In genomic region chr17:70872936-70873777, GRCm38 (mm10) we compare ENCODE assay signal across 8 mouse cellular contexts. TPM values are rescaled to one million over a fixed set of nuclear protein-coding genes. Genes with fewer than 3 reads are reported as not detected.
DNase-seq lines count a peak whose midpoint lies in the region; ATAC-seq and TF ChIP-seq lines count a peak whose summit lies in the region.

No protein-coding gene starts in this region.

- no peaks in the 10 kb centered on the region for H3K9me3 ChIP-seq in hindbrain, embryonic 12.5 days (replicated peaks)
- H3K9me3 ChIP-seq in liver, embryonic 16.5 days (replicated peaks; ENCODE audit: control insufficient read depth, low read length) = no peaks in the 10 kb centered on the region

- ATAC-seq in hindbrain, embryonic 12.5 days (ENCODE audit: low FRiP score) = peak; percentile 65
- peak; percentile 56 for ATAC-seq in liver, embryonic 16.5 days (ENCODE audit: low read depth)

- peak overlapping the region; percentile 21 for H3K27ac ChIP-seq in layer of hippocampus, adult 2 months
- H3K27ac ChIP-seq in hindbrain, embryonic 12.5 days = peak overlapping the region; percentile 52
- H3K27ac ChIP-seq in liver, embryonic 16.5 days (ENCODE audit: low read length) = no peak overlapping the region

- peak in 1 of 2 experiments; percentile 24 for DNase-seq in layer of hippocampus, adult 2 months (ENCODE audit: low spot score in 2 of 2)
- no peak for DNase-seq in layer of hippocampus, adult 9-10 months (ENCODE audit: low spot score)
- DNase-seq in c-Kit-positive CD71-positive TER-119-positive erythroid progenitor cells, embryonic 14.5 days (ENCODE audit: low spot score) = peak; percentile 57
- DNase-seq in splenic B cell, adult 2 months (ENCODE audit: low read depth, low spot score) = peak; percentile 40
- DNase-seq in gastrocnemius, adult 18-20 months (ENCODE audit: low spot score) = no peak
- no peak for DNase-seq in thymus, postnatal 36 days

- 22% methylated on average over 21 of the region's 21 CpGs for WGBS in hindbrain, embryonic 12.5 days
- WGBS in liver, embryonic 16.5 days (ENCODE audit: insufficient replicate concordance) = 41% methylated on average over 21 of the region's 21 CpGs

- H3K36me3 ChIP-seq in hindbrain, embryonic 12.5 days = no peaks in the 10 kb centered on the region
- H3K36me3 ChIP-seq in liver, embryonic 16.5 days (ENCODE audit: control insufficient read depth, insufficient read depth) = no peaks in the 10 kb centered on the region
- H3K36me3 ChIP-seq in splenic B cell, adult 2 months (ENCODE audit: control insufficient read depth, insufficient read depth, low read length, poor library complexity, severe bottlenecking) = no peaks in the 10 kb centered on the region

- H3K4me1 ChIP-seq in hindbrain, embryonic 12.5 days = peaks cover 19% of the 10 kb centered on the region
- H3K4me1 ChIP-seq in liver, embryonic 16.5 days (ENCODE audit: control insufficient read depth, low read depth, low read length) = no peaks in the 10 kb centered on the region; the same call in 1 of the 2 replicates

- peak overlapping the region; percentile 0; the same call in 1 of the 2 replicates for H3K9ac ChIP-seq in hindbrain, embryonic 12.5 days
- no peak overlapping the region for H3K9ac ChIP-seq in liver, embryonic 16.5 days (ENCODE audit: low read depth, low read length)

- peak overlapping the region; percentile 43 for H3K4me2 ChIP-seq in hindbrain, embryonic 12.5 days (replicated peaks)
- peak overlapping the region; percentile 57 for H3K4me2 ChIP-seq in liver, embryonic 16.5 days (ENCODE audit: low read depth, low read length)

- no peaks in the 10 kb centered on the region for H3K27me3 ChIP-seq in hindbrain, embryonic 12.5 days
- no peaks in the 10 kb centered on the region for H3K27me3 ChIP-seq in liver, embryonic 16.5 days (ENCODE audit: control insufficient read depth, insufficient read depth, low read depth, low read length)
- no peaks in the 10 kb centered on the region for H3K27me3 ChIP-seq in splenic B cell, adult 2 months (ENCODE audit: control insufficient read depth, insufficient read depth, low read length, poor library complexity, severe bottlenecking)

- H3K4me3 ChIP-seq in layer of hippocampus, adult 2 months = peak overlapping the region; percentile 51
- peak overlapping the region; percentile 9; the same call in 1 of the 2 replicates for H3K4me3 ChIP-seq in hindbrain, embryonic 12.5 days
- peak overlapping the region; percentile 37 for H3K4me3 ChIP-seq in liver, embryonic 16.5 days (ENCODE audit: low read depth, low read length)

- TF ChIP-seq CTCF in layer of hippocampus, adult 2 months (conservative IDR thresholded peaks at IDR 0.05) = no peak

RNA-seq across cellular contexts. Expression of gene Tgif1, which starts 19.8 kb away (rescaled TPM):
- total RNA-seq in layer of hippocampus, adult 2 months (2021) = 1 to 10 TPM; 1.4 to 1.7 TPM
- 66.8 and 68.7 TPM in 2 replicates for polyA plus RNA-seq in hindbrain, embryonic 12.5 days (2016; fragmentation: Nextera tagmentation; extraction: Ambion mirVana)
- polyA plus RNA-seq in liver, embryonic 16.5 days (2015; fragmentation: Nextera tagmentation; extraction: Ambion mirVana) = 8.9 and 9.0 TPM in 2 replicates
- 1 to 10 TPM; 4.2 to 9.3 TPM for total RNA-seq in gastrocnemius, adult 18-20 months (2021)

Comparison
In these comparisons a context has a peak if more than half of its experiments do, and no peak if none do; other contexts are left out.
1. DNase-seq: peak in c-Kit-positive CD71-positive TER-119-positive erythroid progenitor cells, embryonic 14.5 days (single experiment) and splenic B cell, adult 2 months (single experiment); none in layer of hippocampus, adult 9-10 months (single experiment), gastrocnemius, adult 18-20 months (single experiment) and thymus, postnatal 36 days (0 of 2).
2. Peak in every context shown above with its lines, with median percentiles within 50 percentile points of each other: H3K4me3 ChIP-seq.